Mouse (Mus musculus) testis, adult 2 months (tissue): ENCODE measurements around the gene Gramd1b.

ENCODE experiments used
- CTCF ChIP-seq: fragments of 200-500 bp; IDR thresholded peaks from 2 replicates; pipeline ENCODE4 v1.5.1; 2012; ENCODE audit warnings: low read depth, mild to moderate bottlenecking, inconsistent platforms, low read length, moderate library complexity; ENCODE audit not compliant: control insufficient read depth, insufficient read depth, insufficient replicate concordance
- POLR2A ChIP-seq: fragments of 200-500 bp; IDR thresholded peaks from 2 replicates; pipeline ENCODE4 v1.6.1; 2012; ENCODE audit warnings: low read depth, mild to moderate bottlenecking, inconsistent platforms, low read length, moderate library complexity; ENCODE audit not compliant: control insufficient read depth

- no peak for TF ChIP-seq POLR2A
- TF ChIP-seq CTCF: no peak
Measured at GRCm38 (mm10) chr9:40323773-40324172, 207.4 kb downstream of the Gramd1b start.
